Mouse (Mus musculus) lung, postnatal 0 days (tissue): ENCODE data around the gene Usp3.

Experiments
- CTCF ChIP-seq: IDR thresholded peaks from 2 replicates; pipeline ENCODE4 v1.5.1; 2016; ENCODE audit warnings: antibody characterized with exemption, mild to moderate bottlenecking
- EP300 ChIP-seq: IDR thresholded peaks from 2 replicates; pipeline ENCODE4 v1.6.1; 2016; ENCODE audit warnings: antibody characterized with exemption, mild to moderate bottlenecking, control low read depth

DNA sequence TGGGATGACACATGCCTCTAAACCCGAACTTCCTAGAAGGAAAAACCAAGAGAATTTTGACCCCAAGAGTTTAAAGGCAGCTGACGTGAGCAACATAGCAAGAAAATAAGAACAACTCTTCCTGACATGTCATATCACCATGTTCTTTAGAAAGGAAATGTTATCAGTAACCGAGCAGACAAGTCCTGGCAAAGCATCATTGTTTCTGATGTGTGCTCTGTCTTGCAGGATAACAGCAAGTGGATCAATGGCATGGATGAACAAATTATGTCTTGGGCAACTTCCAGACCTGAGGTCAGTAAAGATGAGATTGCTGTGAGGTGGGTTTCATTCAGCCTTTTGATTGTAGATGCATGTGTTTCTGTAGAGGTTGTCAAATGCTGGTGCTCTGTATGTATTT lies 109.5 kb downstream of the Usp3 start:
- TF ChIP-seq CTCF (no peak), EP300 (no peak)
